Mouse (Mus musculus) testis, adult 2 months (tissue): ENCODE results near the gene Abcb6.

Source experiments
- CTCF ChIP-seq: fragments of 200-500 bp; IDR thresholded peaks from 2 replicates; pipeline ENCODE4 v1.5.1; 2012; ENCODE audit warnings: low read depth, mild to moderate bottlenecking, inconsistent platforms, low read length, moderate library complexity; ENCODE audit not compliant: control insufficient read depth, insufficient read depth, insufficient replicate concordance
- POLR2A ChIP-seq: fragments of 200-500 bp; IDR thresholded peaks from 2 replicates; pipeline ENCODE4 v1.6.1; 2012; ENCODE audit warnings: low read depth, mild to moderate bottlenecking, inconsistent platforms, low read length, moderate library complexity; ENCODE audit not compliant: control insufficient read depth

GRCm38 (mm10) chr1:75185495-75185894, 5.3 kb upstream of the Abcb6 start:
- TF ChIP-seq CTCF, result no peak
- no peak for TF ChIP-seq POLR2A
